Mouse (Mus musculus): ENCODE measurements around the gene Accsl. TPM values are rescaled to one million over a fixed set of nuclear protein-coding genes. Genes with fewer than 3 reads are reported as not detected.

The Accsl gene
- polyA plus RNA-seq, 1 experiment: 0.38 TPM

DNA sequence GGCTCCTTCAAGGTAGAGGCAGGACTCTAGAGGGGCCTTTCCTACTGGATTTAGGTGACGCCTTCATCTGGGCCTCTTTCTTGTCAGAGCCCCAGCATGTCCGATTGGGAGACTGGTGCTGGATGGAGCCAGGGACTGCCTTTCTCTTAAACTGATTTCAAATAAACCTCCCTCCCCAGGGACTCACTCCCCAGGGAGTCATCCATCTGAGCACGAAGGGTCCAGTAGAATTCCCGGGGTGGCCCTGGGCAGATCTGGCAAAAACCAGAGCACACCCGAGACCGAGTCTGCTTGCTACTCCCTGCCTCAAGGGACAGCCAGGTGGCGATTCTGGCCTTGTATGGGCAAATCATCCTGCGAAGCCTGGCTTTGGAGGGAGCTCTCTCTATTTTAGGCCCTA lies 21.2 kb upstream of the Accsl start:
- TF ChIP-seq CTCF (IDR thresholded peaks at IDR 0.05; ENCODE audit: borderline replicate concordance, extremely low read depth, insufficient read depth, insufficient read length) (no peak), POLR2A (IDR thresholded peaks at IDR 0.05; ENCODE audit: borderline replicate concordance, extremely low read depth, insufficient read depth, insufficient read length, poor library complexity, severe bottlenecking) (no peak)
- DNase-seq (ENCODE audit: low read depth): no peak

DNA sequence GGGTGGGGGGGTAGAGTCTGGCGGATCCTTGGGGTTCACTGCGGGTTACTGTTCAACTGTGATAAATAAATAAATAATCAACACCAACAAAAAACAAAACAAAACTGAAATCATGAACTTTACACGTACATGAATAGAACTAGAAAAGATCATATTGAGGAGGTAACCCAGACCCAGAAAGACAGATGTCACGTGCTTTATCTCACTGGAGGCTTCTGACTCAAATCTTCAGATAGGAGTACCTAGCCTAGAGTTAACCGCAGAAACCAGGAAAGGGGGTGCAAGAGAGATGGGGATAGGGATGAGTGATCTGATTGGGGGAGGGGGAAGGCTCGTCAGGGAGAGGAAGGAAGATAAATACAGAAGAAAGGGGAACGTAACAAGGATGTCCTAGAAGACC lies 20.1 kb upstream of the Accsl start:
- TF ChIP-seq CTCF (IDR thresholded peaks at IDR 0.05; ENCODE audit: borderline replicate concordance, extremely low read depth, insufficient read depth, insufficient read length) (no peak), POLR2A (IDR thresholded peaks at IDR 0.05; ENCODE audit: borderline replicate concordance, extremely low read depth, insufficient read depth, insufficient read length, poor library complexity, severe bottlenecking) (no peak)
- no peak for DNase-seq (ENCODE audit: low read depth)

DNA sequence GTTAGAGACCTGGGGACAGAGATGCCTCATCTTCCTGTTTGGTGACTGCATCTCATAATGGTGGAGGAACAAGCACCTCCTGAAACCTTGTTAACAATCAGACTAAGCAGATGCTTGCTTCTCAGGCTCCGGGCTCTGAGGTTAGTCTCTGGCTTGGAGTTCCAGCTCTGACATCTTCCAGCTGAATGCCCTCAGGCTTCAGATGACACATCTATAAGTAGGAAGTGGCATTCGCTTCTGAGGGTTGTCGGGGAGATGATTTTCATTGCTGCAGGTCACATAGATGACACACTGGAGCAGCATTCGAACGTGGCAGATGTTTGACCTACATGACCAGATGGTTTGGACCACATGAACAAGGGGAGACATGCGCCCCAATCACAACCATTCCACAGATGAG lies 19.4 kb upstream of the Accsl start:
- no peak for TF ChIP-seq CTCF (IDR thresholded peaks at IDR 0.05; ENCODE audit: borderline replicate concordance, extremely low read depth, insufficient read depth, insufficient read length)
- no peak for TF ChIP-seq POLR2A (IDR thresholded peaks at IDR 0.05; ENCODE audit: borderline replicate concordance, extremely low read depth, insufficient read depth, insufficient read length, poor library complexity, severe bottlenecking)
- no peak for DNase-seq (ENCODE audit: low read depth)

DNA sequence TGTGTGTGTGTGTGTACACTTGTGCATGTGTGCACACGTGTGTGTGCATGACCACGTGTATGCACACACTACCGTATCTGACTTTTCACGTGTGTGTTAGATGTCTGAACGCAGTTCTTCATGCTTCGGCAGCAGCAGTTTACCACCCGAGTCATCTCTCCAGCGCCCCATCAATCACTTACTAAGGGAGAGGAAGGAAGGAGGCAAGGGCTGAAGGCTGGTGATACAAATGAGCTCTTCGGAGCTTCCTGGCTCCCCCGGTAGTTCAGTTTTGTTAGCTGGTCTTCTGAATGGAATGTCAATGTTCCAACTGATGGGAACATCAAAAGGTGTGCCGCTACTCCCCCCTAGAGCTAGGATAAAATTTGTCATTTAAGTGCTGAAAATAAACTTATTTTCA lies 18.3 kb upstream of the Accsl start:
- no peak for TF ChIP-seq CTCF (IDR thresholded peaks at IDR 0.05; ENCODE audit: borderline replicate concordance, extremely low read depth, insufficient read depth, insufficient read length)
- TF ChIP-seq POLR2A (IDR thresholded peaks at IDR 0.05; ENCODE audit: borderline replicate concordance, extremely low read depth, insufficient read depth, insufficient read length, poor library complexity, severe bottlenecking): no peak
- no peak for DNase-seq (ENCODE audit: low read depth)

DNA sequence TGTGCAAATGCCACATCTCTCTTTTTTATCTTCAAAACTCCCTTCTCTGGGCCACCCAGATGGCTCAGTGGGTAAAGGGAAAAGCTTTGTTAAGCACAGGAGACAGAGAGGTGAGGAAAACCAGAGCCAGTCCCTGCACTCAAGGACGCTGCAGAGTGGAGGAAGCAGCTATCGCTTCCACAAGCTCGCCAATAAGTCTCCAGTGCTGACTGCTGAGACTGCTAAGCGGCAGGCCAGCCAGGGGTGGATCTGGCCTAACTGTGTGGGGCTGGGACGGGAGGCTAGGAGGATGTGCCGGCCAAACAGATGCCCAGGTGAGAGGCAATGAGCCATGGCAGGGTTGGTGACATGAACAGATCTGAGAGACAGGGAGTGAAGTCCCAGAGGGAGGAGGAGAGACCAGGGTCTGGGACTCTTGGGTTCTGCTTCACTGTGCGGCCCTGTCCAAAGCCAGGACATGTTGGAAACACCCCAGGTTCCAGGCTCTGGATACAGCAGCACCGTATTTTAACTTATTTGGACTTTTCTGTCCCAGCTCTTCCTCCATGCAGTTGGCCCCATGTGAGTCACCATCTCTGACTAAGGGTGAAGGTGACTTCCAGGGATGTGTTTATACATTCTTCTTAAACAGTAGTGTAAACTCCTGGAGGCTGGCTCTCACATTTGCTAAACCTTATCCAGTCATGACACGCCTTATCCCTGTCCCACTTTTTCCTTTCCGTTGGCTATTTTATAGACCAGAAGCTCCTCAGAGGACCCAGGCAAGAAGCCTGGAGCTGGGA lies 17.2 kb upstream of the Accsl start:
- no peak for TF ChIP-seq POLR2A (IDR thresholded peaks at IDR 0.05; ENCODE audit: borderline replicate concordance, extremely low read depth, insufficient read depth, insufficient read length, poor library complexity, severe bottlenecking)
- TF ChIP-seq CTCF (IDR thresholded peaks at IDR 0.05; ENCODE audit: borderline replicate concordance, extremely low read depth, insufficient read depth, insufficient read length): no peak
- no peak for DNase-seq (ENCODE audit: low read depth)

DNA sequence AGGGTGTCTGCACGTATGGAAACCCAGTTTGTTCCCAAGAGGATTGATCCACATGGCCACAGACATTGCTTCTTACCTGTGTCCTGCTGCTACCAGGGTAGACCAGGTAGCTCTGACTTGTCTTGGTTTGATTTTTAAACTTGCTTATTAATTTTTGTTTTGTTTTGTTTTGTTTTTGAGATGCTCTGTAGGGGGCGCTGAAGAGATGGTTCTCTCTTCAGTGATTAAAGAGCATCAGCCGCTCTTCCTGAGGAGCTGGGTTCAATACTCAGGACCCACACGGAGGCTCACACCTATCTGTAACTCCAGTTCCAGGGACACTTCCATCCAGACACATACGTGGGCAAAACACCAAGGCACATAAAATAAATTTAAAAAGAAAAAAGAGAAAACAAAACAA lies 14.1 kb upstream of the Accsl start:
- TF ChIP-seq POLR2A (IDR thresholded peaks at IDR 0.05; ENCODE audit: borderline replicate concordance, extremely low read depth, insufficient read depth, insufficient read length, poor library complexity, severe bottlenecking): no peak
- no peak for DNase-seq (ENCODE audit: low read depth)

DNA sequence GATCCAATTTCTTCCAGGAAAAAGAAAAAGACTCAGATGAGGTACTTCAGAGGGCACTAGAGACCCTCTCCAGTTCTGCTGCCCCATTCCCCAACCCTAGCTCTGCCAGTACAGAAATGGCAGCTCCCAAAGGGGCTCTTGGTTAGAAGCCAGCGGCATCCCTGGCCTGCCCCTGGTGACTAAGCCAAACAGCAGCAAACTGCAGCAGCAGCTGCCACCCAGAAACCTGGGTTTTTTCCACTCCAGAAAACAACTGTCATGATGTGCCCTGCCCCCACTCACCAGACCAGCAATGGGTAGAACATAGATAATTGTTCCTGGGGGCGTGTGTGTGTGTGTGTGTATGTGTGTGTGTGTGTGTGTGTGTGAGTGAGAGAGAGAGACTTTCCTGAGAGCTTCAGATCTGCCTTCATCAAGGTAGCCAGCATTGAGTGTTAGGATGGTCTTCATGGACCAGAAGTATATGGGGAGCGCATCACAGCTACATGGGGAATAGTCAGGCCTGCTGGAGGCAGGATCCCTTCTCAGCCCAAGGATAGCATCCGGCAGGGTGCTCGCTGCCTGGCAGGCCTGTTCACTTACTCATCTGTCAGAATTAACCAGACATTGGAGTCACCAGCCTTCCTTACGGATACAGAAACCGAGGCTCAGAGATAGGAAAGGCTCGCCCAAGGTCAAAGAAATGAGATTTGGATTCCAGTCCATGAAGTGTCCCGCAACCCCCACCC lies 12.8 kb upstream of the Accsl start:
- TF ChIP-seq POLR2A (IDR thresholded peaks at IDR 0.05; ENCODE audit: borderline replicate concordance, extremely low read depth, insufficient read depth, insufficient read length, poor library complexity, severe bottlenecking) (no peak), CTCF (IDR thresholded peaks at IDR 0.05; ENCODE audit: borderline replicate concordance, extremely low read depth, insufficient read depth, insufficient read length) (no peak)
- no peak for DNase-seq (ENCODE audit: low read depth)

DNA sequence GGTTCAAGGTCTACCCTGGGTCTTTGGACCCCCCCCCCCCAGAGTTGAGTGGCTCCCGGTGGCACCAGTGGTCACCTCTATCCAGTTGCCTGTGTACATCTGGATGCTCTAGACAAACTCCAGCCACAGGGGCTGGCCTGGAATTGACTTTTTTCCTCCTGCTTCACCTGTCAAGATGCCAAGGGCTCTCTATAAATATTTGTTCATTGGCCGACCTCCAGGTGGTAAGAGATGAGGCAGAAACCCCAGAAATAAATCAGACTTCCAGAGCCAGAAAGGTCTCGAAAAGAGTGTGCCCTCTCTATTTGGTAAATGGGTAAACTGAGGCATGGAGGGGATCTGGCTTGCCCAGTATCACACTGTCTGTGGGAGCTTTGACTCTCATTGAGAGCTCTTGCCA lies 12.0 kb upstream of the Accsl start:
- TF ChIP-seq POLR2A (IDR thresholded peaks at IDR 0.05; ENCODE audit: borderline replicate concordance, extremely low read depth, insufficient read depth, insufficient read length, poor library complexity, severe bottlenecking): no peak
- TF ChIP-seq CTCF (IDR thresholded peaks at IDR 0.05; ENCODE audit: borderline replicate concordance, extremely low read depth, insufficient read depth, insufficient read length): no peak
- no peak for DNase-seq (ENCODE audit: low read depth)

DNA sequence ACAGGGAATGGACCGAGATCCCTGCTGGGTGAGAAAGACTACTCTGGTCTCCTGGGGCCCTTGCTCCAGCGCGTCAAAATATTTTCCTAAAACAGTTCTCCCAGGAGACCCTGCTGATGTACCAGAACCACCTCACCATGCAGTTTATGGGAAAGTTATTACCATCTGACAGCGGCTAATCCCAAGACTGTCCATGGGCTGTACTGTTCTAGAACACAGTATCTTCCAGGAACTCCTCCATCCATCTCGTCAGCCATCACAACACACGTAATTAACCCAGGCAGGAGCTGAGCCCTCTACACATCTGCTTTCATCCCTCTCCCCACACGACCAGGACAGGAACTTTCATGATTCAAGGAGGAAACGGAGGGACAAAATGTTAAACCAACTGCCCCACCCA lies 11.5 kb upstream of the Accsl start:
- TF ChIP-seq POLR2A (IDR thresholded peaks at IDR 0.05; ENCODE audit: borderline replicate concordance, extremely low read depth, insufficient read depth, insufficient read length, poor library complexity, severe bottlenecking): no peak
- TF ChIP-seq CTCF (IDR thresholded peaks at IDR 0.05; ENCODE audit: borderline replicate concordance, extremely low read depth, insufficient read depth, insufficient read length): no peak
- DNase-seq (ENCODE audit: low read depth): no peak

DNA sequence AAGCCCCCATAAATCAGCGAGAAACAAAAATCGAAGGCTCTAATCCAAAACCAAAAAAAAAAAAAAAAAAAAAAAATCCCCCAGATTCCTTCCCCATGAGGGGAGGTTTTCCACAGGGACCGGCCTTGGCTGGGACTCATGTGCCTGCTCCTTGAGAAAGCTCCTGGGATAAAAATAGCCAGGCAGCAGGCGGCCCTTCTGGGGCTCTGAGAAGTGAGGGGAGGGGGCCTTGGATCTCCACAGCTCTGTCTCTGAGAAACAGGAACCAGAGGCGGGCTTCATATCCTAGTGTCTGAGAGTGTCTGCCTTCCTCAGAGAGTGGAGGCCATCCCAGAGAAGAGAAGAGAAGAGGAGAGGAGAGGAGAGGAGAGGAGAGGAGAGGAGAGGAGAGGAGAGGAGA lies 8.0 kb upstream of the Accsl start:
- TF ChIP-seq CTCF (IDR thresholded peaks at IDR 0.05; ENCODE audit: borderline replicate concordance, extremely low read depth, insufficient read depth, insufficient read length) (no peak), POLR2A (IDR thresholded peaks at IDR 0.05; ENCODE audit: borderline replicate concordance, extremely low read depth, insufficient read depth, insufficient read length, poor library complexity, severe bottlenecking) (no peak)

DNA sequence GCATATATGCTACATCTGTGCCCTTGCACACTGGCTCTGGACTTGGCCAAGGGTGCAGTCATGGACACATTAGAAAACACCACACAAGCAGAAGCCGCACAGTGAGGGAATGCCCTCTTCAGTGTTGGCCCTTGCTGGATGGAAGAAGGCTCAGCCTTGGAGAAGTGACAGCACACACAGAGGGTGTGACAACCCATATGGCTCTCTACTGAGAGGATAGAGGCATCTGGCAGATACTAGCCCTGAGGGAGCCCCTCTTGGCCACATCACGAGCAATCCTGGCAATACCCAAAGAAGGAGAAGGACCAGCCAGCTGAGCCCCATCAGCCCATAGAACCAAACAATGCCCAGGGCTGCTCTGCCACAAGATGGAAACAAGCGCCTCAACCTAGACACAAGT lies 5.6 kb upstream of the Accsl start:
- DNase-seq (ENCODE audit: low read depth): peak; percentile 35
- no peak for TF ChIP-seq POLR2A (IDR thresholded peaks at IDR 0.05; ENCODE audit: borderline replicate concordance, extremely low read depth, insufficient read depth, insufficient read length, poor library complexity, severe bottlenecking)

More for the DNA sequence above, 8.0 kb upstream of the Accsl start:
- peak; percentile 31 for DNase-seq (ENCODE audit: low read depth)

DNA sequence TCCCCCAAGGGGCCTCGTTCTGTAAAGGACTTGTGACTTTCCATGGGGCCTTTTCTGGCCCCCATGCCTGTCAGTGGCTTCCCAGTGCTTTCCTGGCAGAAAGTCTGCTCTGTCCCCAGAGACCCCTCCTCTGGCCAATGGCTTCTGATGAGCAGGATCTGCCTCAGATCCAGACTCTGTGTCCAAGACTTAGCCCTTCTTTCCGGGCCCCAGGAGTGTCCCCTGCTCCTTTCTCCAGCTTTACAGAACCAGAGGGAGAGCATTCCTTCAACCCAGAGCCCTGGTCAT lies 5.2 kb upstream of the Accsl start:
- DNase-seq (ENCODE audit: low read depth): no peak

More for the DNA sequence above, 5.2 kb upstream of the Accsl start:
- TF ChIP-seq CTCF (IDR thresholded peaks at IDR 0.05; ENCODE audit: borderline replicate concordance, extremely low read depth, insufficient read depth, insufficient read length): no peak

Data from brain, embryonic 14.5 days (tissue).